Mouse (Mus musculus): ENCODE data around the gene Fbxw20. TPM values are rescaled to one million over a fixed set of nuclear protein-coding genes. Genes with fewer than 3 reads are reported as not detected.

Gene Fbxw20
- polyA plus RNA-seq, 1 experiment from 2014 or later, result not detected

Other genes with a start within 250 kb of the Fbxw20 start
- gene Ucn2, start 248.7 kb downstream of the Fbxw20 start, polyA plus RNA-seq (2014; fragmentation: Nextera tagmentation; extraction: Ambion mirVana), result 0.24 TPM in 1 of 2 replicates, not detected in the other
- gene Pfkfb4, start 243.0 kb downstream of the Fbxw20 start, polyA plus RNA-seq (2014; fragmentation: Nextera tagmentation; extraction: Ambion mirVana), result 6.4 and 10.1 TPM in 2 replicates
- gene Shisa5, start 196.2 kb downstream of the Fbxw20 start, polyA plus RNA-seq (2014; fragmentation: Nextera tagmentation; extraction: Ambion mirVana), result 58.0 and 65.7 TPM in 2 replicates
- 12.6 and 13.3 TPM in 2 replicates for gene Trex1, start 175.0 kb downstream of the Fbxw20 start, polyA plus RNA-seq (2014; fragmentation: Nextera tagmentation; extraction: Ambion mirVana)
- gene Atrip, start 160.6 kb downstream of the Fbxw20 start, polyA plus RNA-seq (2014; fragmentation: Nextera tagmentation; extraction: Ambion mirVana), result 20.5 and 30.7 TPM in 2 replicates
- gene Ccdc51, start 152.3 kb downstream of the Fbxw20 start, polyA plus RNA-seq (2014; fragmentation: Nextera tagmentation; extraction: Ambion mirVana), result 13.5 and 14.7 TPM in 2 replicates
- 687 and 868 TPM in 2 replicates for gene Tma7, start 152.2 kb downstream of the Fbxw20 start, polyA plus RNA-seq (2014; fragmentation: Nextera tagmentation; extraction: Ambion mirVana)
- gene Plxnb1, start 139.4 kb downstream of the Fbxw20 start, polyA plus RNA-seq (2014; fragmentation: Nextera tagmentation; extraction: Ambion mirVana), result 10.5 and 17.0 TPM in 2 replicates
- not detected in 2 replicates for gene Fbxw21, start 72.7 kb downstream of the Fbxw20 start, polyA plus RNA-seq (2014; fragmentation: Nextera tagmentation; extraction: Ambion mirVana)
- not detected in 2 replicates for gene Fbxw13, start 38.8 kb downstream of the Fbxw20 start, polyA plus RNA-seq (2014; fragmentation: Nextera tagmentation; extraction: Ambion mirVana)
- not detected in 2 replicates for gene Fbxw14, start 52.9 kb upstream of the Fbxw20 start, polyA plus RNA-seq (2014; fragmentation: Nextera tagmentation; extraction: Ambion mirVana)
- not detected in 2 replicates for gene Fbxw28, start 104.9 kb upstream of the Fbxw20 start, polyA plus RNA-seq (2014; fragmentation: Nextera tagmentation; extraction: Ambion mirVana)
- not detected in 2 replicates for gene Fbxw22, start 169.5 kb upstream of the Fbxw20 start, polyA plus RNA-seq (2014; fragmentation: Nextera tagmentation; extraction: Ambion mirVana)
- gene Fbxw16, start 214.4 kb upstream of the Fbxw20 start, polyA plus RNA-seq (2014; fragmentation: Nextera tagmentation; extraction: Ambion mirVana), result not detected in 2 replicates

Measured in kidney, embryonic 14.5 days (tissue).